Mouse (Mus musculus): ENCODE measurements around the gene Unc13d. TPM values are rescaled to one million over a fixed set of nuclear protein-coding genes. Genes with fewer than 3 reads are reported as not detected.

The Unc13d gene
- total and polyA plus RNA-seq, 3 experiments: 8.9 to 15.7 (median 14.0) TPM

GRCm38 (mm10) chr11:116111611-116112203 is 33.9 kb upstream of the Unc13d start:
- Histone ChIP-seq H3K27me3 (replicated peaks) (no peaks in the 10 kb centered on the region), H3K9me3 (replicated peaks; ENCODE audit: low read length) (peaks cover 12% of the 10 kb centered on the region), H3K4me3 (replicated peaks in 1 of 3; ENCODE audit: low read depth in 2 of 3, low read length in 2 of 3, poor library complexity in 1 of 3) (no peak overlapping the region), H3K4me1 (ENCODE audit: control insufficient read depth in 1 of 2, insufficient read depth in 2 of 2) (peaks cover 11 to 12% of the 10 kb centered on the region in 2 experiments), H3K79me2 (replicated peaks; ENCODE audit: control insufficient read depth, extremely low read depth, insufficient read depth, poor library complexity, severe bottlenecking) (no peaks in the 10 kb centered on the region), H3K36me3 (replicated peaks in 1 of 2; ENCODE audit: control insufficient read depth in 1 of 2, insufficient read depth in 1 of 2, low read length in 1 of 2) (no peaks in the 10 kb centered on the region), H3K27ac (ENCODE audit: insufficient read depth, low read depth) (no peak overlapping the region), H3K4me2 (ENCODE audit: insufficient read depth, low read depth, poor library complexity, severe bottlenecking) (no peak overlapping the region), H3K9ac (ENCODE audit: insufficient read depth, low read depth) (no peak overlapping the region)
- no peak for DNase-seq (ENCODE audit: extremely low read depth)
- in situ Hi-C loops (cut with MboI; ENCODE audit: low pct_ligation_motif_present, low pct_unique_long_range_greater_than_20kb, low sequenced_read_pairs) (no loop called here), dilution Hi-C loops (cut with MboI; ENCODE audit: extremely low pct_ligation_motif_present, extremely low pct_unique_long_range_greater_than_20kb, low sequenced_read_pairs) (no loop called here)
- TF ChIP-seq HCFC1 (IDR thresholded peaks at IDR 0.05; ENCODE audit: low read depth, low read length) (no peak), MAZ (IDR thresholded peaks at IDR 0.05; ENCODE audit: low read depth, low read length) (no peak), MXI1 (IDR thresholded peaks at IDR 0.05; ENCODE audit: low read depth, low read length) (no peak), PAX5 (IDR thresholded peaks at IDR 0.05; ENCODE audit: low read length) (no peak), MYC (IDR thresholded peaks at IDR 0.05; ENCODE audit: low read depth, low read length) (no peak), ZC3H11A (IDR thresholded peaks at IDR 0.05; ENCODE audit: low read depth, low read length) (no peak), TCF12 (IDR thresholded peaks at IDR 0.05; ENCODE audit: low read depth, low read length) (no peak), ZNF384 (IDR thresholded peaks at IDR 0.05; ENCODE audit: low read depth, low read length) (no peak), KAT2A (IDR thresholded peaks at IDR 0.05; ENCODE audit: insufficient replicate concordance, low read length) (no peak), ETS1 (conservative IDR thresholded peaks at IDR 0.05; ENCODE audit: low read depth, low read length) (no peak), BHLHE40 (IDR thresholded peaks at IDR 0.05; ENCODE audit: low read depth, low read length) (no peak), CHD2 (IDR thresholded peaks at IDR 0.05; ENCODE audit: low read length) (no peak)

- Histone ChIP-seq H3K9me3 (replicated peaks; ENCODE audit: low read length) (peaks cover 12% of the 10 kb centered on the region), H3K4me1 (ENCODE audit: control insufficient read depth in 1 of 2, insufficient read depth in 2 of 2) (peaks cover 12 to 13% of the 10 kb centered on the region in 2 experiments), H3K27me3 (replicated peaks) (no peaks in the 10 kb centered on the region), H3K4me3 (replicated peaks in 1 of 3; ENCODE audit: low read depth in 2 of 3, low read length in 2 of 3, poor library complexity in 1 of 3) (no peak overlapping the region), H3K36me3 (replicated peaks in 1 of 2; ENCODE audit: control insufficient read depth in 1 of 2, insufficient read depth in 1 of 2, low read length in 1 of 2) (no peaks in the 10 kb centered on the region), H3K79me2 (replicated peaks; ENCODE audit: control insufficient read depth, extremely low read depth, insufficient read depth, poor library complexity, severe bottlenecking) (no peaks in the 10 kb centered on the region), H3K4me2 (ENCODE audit: insufficient read depth, low read depth, poor library complexity, severe bottlenecking) (no peak overlapping the region), H3K9ac (ENCODE audit: insufficient read depth, low read depth) (no peak overlapping the region), H3K27ac (ENCODE audit: insufficient read depth, low read depth) (no peak overlapping the region)
- in situ Hi-C loops (cut with MboI; ENCODE audit: low pct_ligation_motif_present, low pct_unique_long_range_greater_than_20kb, low sequenced_read_pairs) (no loop called here), dilution Hi-C loops (cut with MboI; ENCODE audit: extremely low pct_ligation_motif_present, extremely low pct_unique_long_range_greater_than_20kb, low sequenced_read_pairs) (no loop called here)
- DNase-seq (ENCODE audit: extremely low read depth): no peak
- TF ChIP-seq CTCF (conservative IDR thresholded peaks at IDR 0.05 in 1 of 2, IDR thresholded peaks at IDR 0.05 in 1 of 2; ENCODE audit: low read depth in 2 of 2, low read length in 2 of 2) (peak in 1 of 2 experiments; percentile 22; a peak in 1 of 4 replicates), CHD1 (IDR thresholded peaks at IDR 0.05; ENCODE audit: low read depth, low read length) (no peak), KAT2A (IDR thresholded peaks at IDR 0.05; ENCODE audit: insufficient replicate concordance, low read length) (no peak), ZC3H11A (IDR thresholded peaks at IDR 0.05; ENCODE audit: low read depth, low read length) (no peak), JUN (IDR thresholded peaks at IDR 0.05; ENCODE audit: insufficient read depth, low read depth, low read length) (no peak)
These were observed 33.3 kb upstream of the Unc13d start for GRCm38 (mm10) chr11:116111067-116111466.
